Mouse (Mus musculus) lung, embryonic 14.5 days (tissue): Measurements from ENCODE around the gene Tnfrsf11a. TPM values are rescaled to one million over a fixed set of nuclear protein-coding genes. Genes with fewer than 3 reads are reported as not detected.

Experiments used
- ATAC-seq: fragments of 200-750 bp; cut with Nextera tagmentation; 2 replicates; pipeline ENCODE4 v1.8.0; 2017; ENCODE audit warnings: mild to moderate bottlenecking, moderate TSS enrichment, moderate library complexity; ENCODE audit not compliant: insufficient read depth
- DNase-seq: peaks from one replicate; pipeline ENCODE4 v3.0.0-alpha.2; 2015
- H3K27ac ChIP-seq: fragments of 300-500 bp; sonication (generic); 2 replicates; pipeline ENCODE4 v1.5.1; 2014; ENCODE audit warnings: low read depth, mild to moderate bottlenecking, moderate library complexity
- H3K27me3 ChIP-seq: fragments of 300-500 bp; sonication (generic); 2 replicates; pipeline ENCODE4 v1.6.1; 2014; ENCODE audit warnings: low read length, control low read depth; ENCODE audit not compliant: insufficient read depth
- H3K36me3 ChIP-seq: fragments of 300-500 bp; sonication (generic); 2 replicates; pipeline ENCODE4 v1.6.1; 2014; ENCODE audit warnings: control low read depth; ENCODE audit not compliant: insufficient read depth
- H3K4me1 ChIP-seq: fragments of 300-500 bp; sonication (generic); 2 replicates; pipeline ENCODE4 v1.6.1; 2014; ENCODE audit warnings: antibody characterized with exemption, control low read depth; ENCODE audit not compliant: insufficient read depth
- H3K4me2 ChIP-seq: fragments of 300-500 bp; sonication (generic); 2 replicates; pipeline ENCODE4 v1.6.1; 2014; ENCODE audit warnings: mild to moderate bottlenecking
- H3K4me3 ChIP-seq: fragments of 300-500 bp; sonication (generic); 2 replicates; pipeline ENCODE4 v1.5.1; 2014; ENCODE audit warnings: low read depth, low read length
- H3K9ac ChIP-seq: fragments of 300-500 bp; sonication (generic); 2 replicates; pipeline ENCODE4 v1.6.1; 2014
- H3K9me3 ChIP-seq: fragments of 300-500 bp; sonication (generic); 2 replicates; pipeline ENCODE4 v1.6.1; 2016; ENCODE audit warnings: low read depth, low read length, control low read depth
- CTCF ChIP-seq: IDR thresholded peaks from 2 replicates; pipeline ENCODE4 v1.5.1; 2016; ENCODE audit warnings: antibody characterized with exemption, low read depth
- WGBS: fragments of 180-500 bp; shearing (Covaris S2); extraction: QIAGEN DNeasy Blood & Tissue Kit; methylation state at CpG from one replicate; pipeline ENCODE4 v1.1.7; 2014; 5-methylcytosine and 5-hydroxymethylcytosine counted together
- polyA plus RNA-seq: library from polyadenylated mRNA; unstranded; fragments of >200 nt; fragmentation: Nextera tagmentation; extraction: Ambion mirVana; gene quantifications from 2 replicates; pipeline ENCODE4 v1.2.1, GENCODE M21; 2014

Gene Tnfrsf11a
- polyA plus RNA-seq, 1 experiment from 2014 or later, result 2.1 TPM

GRCm38 (mm10) chr1:105768397-105768796, 12.1 kb upstream of the Tnfrsf11a start:
- ATAC-seq (no peak), DNase-seq (no peak)
- Histone ChIP-seq H3K27ac (no peak overlapping the region), H3K4me3 (no peak overlapping the region), H3K9ac (no peak overlapping the region), H3K9me3 (no peaks in the 10 kb centered on the region), H3K4me1 (no peaks in the 10 kb centered on the region), H3K36me3 (no peaks in the 10 kb centered on the region), H3K4me2 (no peak overlapping the region), H3K27me3 (no peaks in the 10 kb centered on the region)
- 76% methylated on average over 2 of the region's 2 CpGs for WGBS
- no peak for TF ChIP-seq CTCF

DNA sequence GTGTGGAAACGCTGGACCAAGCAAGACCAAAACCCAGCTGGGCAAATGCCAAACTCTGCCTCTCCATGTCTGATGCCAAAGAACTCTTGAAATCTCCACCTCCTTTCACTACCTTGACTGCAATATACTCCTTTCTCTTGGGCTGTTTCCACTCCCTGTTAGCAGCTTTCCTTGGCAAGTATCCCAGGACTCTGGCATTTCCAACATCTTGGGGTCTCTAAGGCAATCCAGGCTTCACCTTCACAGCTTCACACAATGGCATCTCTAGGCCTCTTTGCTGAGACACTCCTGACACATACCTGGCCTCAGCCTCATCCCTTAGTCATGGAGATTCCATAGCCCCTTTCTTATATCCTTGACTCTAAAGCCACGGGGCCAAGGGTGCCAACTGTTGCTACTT, 9.8 kb upstream of the Tnfrsf11a start:
- Histone ChIP-seq H3K27ac (no peak overlapping the region), H3K9ac (no peak overlapping the region), H3K9me3 (no peaks in the 10 kb centered on the region), H3K4me3 (no peak overlapping the region), H3K36me3 (no peaks in the 10 kb centered on the region), H3K27me3 (no peaks in the 10 kb centered on the region), H3K4me2 (no peak overlapping the region), H3K4me1 (no peaks in the 10 kb centered on the region)
- TF ChIP-seq CTCF, result no peak
- ATAC-seq, result no peak
- WGBS, result 70% methylated on average over 2 of the region's 2 CpGs
- DNase-seq, result no peak

DNA sequence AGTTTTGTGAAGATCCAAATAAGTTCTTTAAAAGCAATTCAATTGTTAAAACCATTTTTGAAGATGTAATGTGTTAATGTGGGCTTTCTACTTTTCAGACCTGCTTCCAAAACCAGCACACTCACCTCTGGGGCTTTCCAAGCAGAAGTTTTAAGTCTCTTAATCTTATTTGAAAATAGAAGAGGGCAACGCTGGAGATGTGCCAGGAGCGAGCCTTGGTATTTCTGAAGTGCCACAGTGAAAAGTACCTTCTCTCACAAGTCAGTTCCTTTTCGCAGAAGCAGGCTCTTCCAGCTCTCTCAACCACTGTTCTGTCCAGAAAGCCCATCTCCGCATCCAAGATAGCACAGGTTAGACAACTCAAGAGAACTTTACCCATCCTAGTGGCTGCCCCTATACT, 4.1 kb upstream of the Tnfrsf11a start:
- Histone ChIP-seq H3K9ac (no peak overlapping the region), H3K4me3 (no peak overlapping the region), H3K36me3 (no peaks in the 10 kb centered on the region), H3K27ac (no peak overlapping the region), H3K4me2 (no peak overlapping the region), H3K27me3 (peaks cover 18% of the 10 kb centered on the region), H3K9me3 (no peaks in the 10 kb centered on the region), H3K4me1 (no peaks in the 10 kb centered on the region)
- DNase-seq (peak; percentile 58), ATAC-seq (no peak)
- 73% methylated on average over 4 of the region's 4 CpGs for WGBS
- no peak for TF ChIP-seq CTCF

DNA sequence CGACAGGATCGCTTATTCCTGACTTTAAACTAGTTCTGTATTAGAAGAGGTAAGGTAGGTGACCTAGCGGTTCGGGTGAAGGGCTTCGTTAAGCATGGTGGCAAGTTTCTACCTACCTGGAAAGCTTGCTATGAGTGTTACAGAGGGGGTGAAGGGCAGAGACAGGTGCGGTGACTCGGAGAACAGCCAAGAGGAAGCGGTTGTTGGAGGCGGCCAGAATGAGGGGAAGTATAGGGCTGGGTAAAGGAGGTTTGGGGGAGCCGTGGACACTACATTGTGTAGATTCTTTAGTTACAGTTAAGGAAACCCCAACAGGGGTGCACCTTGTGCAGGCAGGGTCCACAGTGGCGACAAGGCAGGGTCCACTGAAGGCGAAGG, 450 bp upstream of the Tnfrsf11a start:
- DNase-seq (no peak), ATAC-seq (no peak; the same call in 1 of the 2 replicates)
- Histone ChIP-seq H3K27me3 (peaks cover 20% of the 10 kb centered on the region), H3K9ac (peak overlapping the region; percentile 58), H3K4me3 (peak overlapping the region; percentile 60), H3K4me2 (peak overlapping the region; percentile 97), H3K36me3 (no peaks in the 10 kb centered on the region), H3K9me3 (no peaks in the 10 kb centered on the region), H3K27ac (no peak overlapping the region), H3K4me1 (no peaks in the 10 kb centered on the region)
- TF ChIP-seq CTCF, result no peak
- 36% methylated on average over 12 of the region's 12 CpGs for WGBS

DNA sequence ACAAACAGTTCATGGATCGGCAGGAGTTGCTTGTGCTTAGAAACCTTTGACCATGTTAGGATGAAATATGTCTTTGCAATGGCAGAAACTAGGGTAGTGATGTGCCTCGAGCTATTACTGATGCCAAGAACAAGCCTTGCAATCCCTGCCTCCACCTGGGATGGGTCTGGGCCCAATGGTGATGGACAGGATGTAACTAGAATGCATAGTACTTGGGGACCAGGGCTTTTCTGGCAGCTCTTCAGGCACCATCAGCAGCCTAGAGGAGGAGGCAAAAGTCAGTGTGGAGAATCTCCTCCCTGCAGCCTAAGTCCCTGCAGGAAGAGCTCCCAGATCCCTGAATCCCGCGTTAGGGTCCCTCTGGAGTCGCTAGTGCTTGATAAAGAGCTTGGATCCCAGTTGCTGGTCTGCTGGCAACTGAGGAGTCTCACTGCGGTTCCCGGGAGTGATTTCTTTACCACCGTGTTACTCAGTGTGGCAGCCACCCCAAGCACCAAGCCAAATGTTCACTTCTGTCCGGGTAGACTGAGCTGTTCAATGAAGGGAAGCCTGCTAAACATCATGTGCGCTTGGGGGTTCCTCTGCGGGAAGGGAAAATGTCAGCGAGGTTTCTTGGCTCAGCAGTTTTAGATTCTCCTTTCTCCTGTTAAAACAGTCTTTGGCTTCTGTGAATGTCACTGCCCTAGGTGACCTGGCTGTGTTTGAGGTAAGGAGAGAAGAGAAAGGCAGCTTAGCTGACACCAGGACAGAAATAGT, 1.1 kb downstream of the Tnfrsf11a start:
- no peak for TF ChIP-seq CTCF
- Histone ChIP-seq H3K27ac (no peak overlapping the region), H3K4me2 (peak overlapping the region; percentile 97), H3K4me3 (peak overlapping the region; percentile 60), H3K36me3 (no peaks in the 10 kb centered on the region), H3K9ac (peak overlapping the region; percentile 58; the same call in 1 of the 2 replicates), H3K4me1 (0 out of 2 replicates have a peak, but pooled peaks cover 3% of the 10 kb centered on the region), H3K9me3 (no peaks in the 10 kb centered on the region), H3K27me3 (peaks cover 20% of the 10 kb centered on the region)
- peak; percentile 14 for DNase-seq
- no peak for ATAC-seq
- WGBS, result 33% methylated on average over 12 of the region's 12 CpGs

DNA sequence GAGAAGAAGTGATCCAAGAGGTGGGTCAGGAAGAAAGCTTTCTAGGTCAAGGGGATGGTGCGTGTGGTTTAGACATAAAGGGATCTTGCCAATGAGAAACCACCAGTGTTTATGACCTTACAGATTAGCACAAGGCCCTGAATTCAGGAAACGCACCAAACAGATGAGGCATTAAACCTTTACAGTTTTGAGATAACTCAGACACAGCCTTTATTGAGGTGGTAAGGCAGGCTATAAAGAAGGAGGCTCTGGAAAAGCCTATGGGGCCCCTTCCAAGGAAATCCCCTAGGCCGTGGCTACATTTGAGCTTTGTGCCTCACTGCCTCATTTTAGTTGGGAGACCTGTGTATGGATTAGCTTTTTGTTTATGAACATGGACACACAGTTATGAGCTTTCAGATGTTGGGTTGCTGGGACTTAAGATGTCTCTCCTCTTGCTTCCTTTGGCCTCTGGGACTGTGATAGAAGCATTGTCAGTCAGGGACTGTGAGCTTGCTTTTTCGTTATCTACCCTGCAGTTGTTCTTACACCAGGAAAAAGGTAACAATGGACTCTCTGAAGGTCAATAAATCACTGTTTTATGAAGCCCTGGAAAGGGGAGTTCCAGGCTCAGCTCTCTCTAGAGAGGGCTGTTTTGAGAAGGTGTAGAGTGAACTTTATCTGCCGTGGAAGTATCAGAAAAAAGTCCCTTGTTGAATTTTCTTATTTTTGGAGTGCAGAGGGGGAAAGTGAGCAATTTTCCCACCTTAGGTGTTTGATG, 3.9 kb downstream of the Tnfrsf11a start:
- Histone ChIP-seq H3K4me1 (0 out of 2 replicates have a peak, but pooled peaks cover 3% of the 10 kb centered on the region), H3K9ac (no peak overlapping the region), H3K27me3 (peaks cover 20% of the 10 kb centered on the region), H3K27ac (0 out of 2 replicates have a peak overlapping the region, but pooled peaks have one; percentile 30), H3K4me3 (no peak overlapping the region), H3K4me2 (no peak overlapping the region), H3K9me3 (no peaks in the 10 kb centered on the region), H3K36me3 (no peaks in the 10 kb centered on the region)
- no peak for TF ChIP-seq CTCF
- ATAC-seq, result no peak
- DNase-seq, result no peak
- WGBS, result 61% methylated on average over 5 of the region's 5 CpGs

- Histone ChIP-seq H3K27ac (peak overlapping the region; percentile 30; the same call in 1 of the 2 replicates), H3K9ac (no peak overlapping the region), H3K4me1 (0 out of 2 replicates have a peak, but pooled peaks cover 3% of the 10 kb centered on the region), H3K36me3 (no peaks in the 10 kb centered on the region), H3K9me3 (no peaks in the 10 kb centered on the region), H3K4me3 (no peak overlapping the region), H3K27me3 (peaks cover 13% of the 10 kb centered on the region), H3K4me2 (no peak overlapping the region)
- no peak for ATAC-seq
- WGBS, result 35% methylated on average over 4 of the region's 4 CpGs
- TF ChIP-seq CTCF, result no peak
- peak; percentile 30 for DNase-seq
Measured at GRCm38 (mm10) chr1:105785146-105785545, 4.6 kb downstream of the Tnfrsf11a start.
